Mouse (Mus musculus): ENCODE data around the gene Esp16.
"Not testable (repeated sequence)": the region's sequence is repeated elsewhere in the genome, so short reads cannot be mapped to it uniquely, and the experiment has no call there.

Gene Esp16

GRCm38 (mm10) chr17:39535842-39536241 is at the start of gene Esp16:
Gene Esp16, plus strand, starts transcription at chr17:39536142.
- not testable (repeated sequence) for DNase-seq

GRCm38 (mm10) chr17:39498043-39498442 is 37.9 kb upstream of the Esp16 start:
- DNase-seq, result not testable (repeated sequence)
